Mouse (Mus musculus): ENCODE measurements around the gene Ntsr1. TPM values are rescaled to one million over a fixed set of nuclear protein-coding genes. Genes with fewer than 3 reads are reported as not detected.

The Ntsr1 gene
- polyA plus RNA-seq, 1 experiment from 2014 or later = 0.16 TPM

DNA sequence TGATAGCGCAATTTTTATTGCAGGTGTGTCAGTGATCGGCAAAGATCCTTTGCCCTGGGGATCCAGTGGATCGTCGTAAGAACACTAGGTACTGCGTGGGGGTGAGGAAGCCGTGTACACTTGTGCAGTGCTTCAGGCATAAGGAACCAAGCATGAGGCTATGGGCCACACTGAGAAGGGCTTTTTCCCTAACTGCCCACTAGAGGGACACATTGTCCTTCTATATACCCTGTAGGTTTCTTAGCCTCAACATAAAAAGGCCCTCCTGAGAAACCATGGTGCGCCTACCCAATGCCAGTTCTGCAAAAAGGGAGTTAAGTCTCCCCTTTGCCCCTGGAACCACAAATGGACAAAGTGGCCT lies 26.7 kb upstream of the Ntsr1 start:
- H3K27me3 ChIP-seq (replicated peaks; ENCODE audit: low read depth, poor library complexity, severe bottlenecking) = peaks cover 18% of the 10 kb centered on the region
- H3K4me3 ChIP-seq = no peak overlapping the region
- H3K9me3 ChIP-seq = no peaks in the 10 kb centered on the region
- H3K36me3 ChIP-seq (replicated peaks) = no peaks in the 10 kb centered on the region
- peak; percentile 49 for DNase-seq (ENCODE audit: low spot score)
- peaks cover 22% of the 10 kb centered on the region for H3K4me1 ChIP-seq
- WGBS = 40% methylated on average over 7 of the region's 7 CpGs
- no peak overlapping the region for H3K27ac ChIP-seq (replicated peaks)

DNA sequence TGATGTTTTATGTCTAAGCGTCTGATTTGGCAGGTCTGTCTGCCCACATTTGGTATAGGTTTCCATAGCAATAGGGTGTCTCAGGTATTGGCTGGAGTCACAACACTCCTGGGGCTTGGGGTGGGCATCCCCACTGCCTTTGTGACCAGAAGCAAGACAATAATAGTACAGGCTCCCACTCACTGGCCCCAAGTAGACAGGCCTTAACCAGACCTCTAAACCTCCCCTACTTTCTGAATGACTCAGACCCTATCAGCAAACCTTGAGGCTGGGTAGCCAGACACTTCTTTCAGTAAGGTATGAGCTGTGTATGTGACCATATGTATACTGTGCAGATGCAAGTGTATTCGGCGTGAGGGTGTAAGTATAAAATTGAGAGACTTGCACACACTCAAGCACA lies 24.9 kb upstream of the Ntsr1 start:
- WGBS = 93% methylated on average over 3 of the region's 3 CpGs
- peaks cover 22% of the 10 kb centered on the region for H3K4me1 ChIP-seq
- no peaks in the 10 kb centered on the region for H3K9me3 ChIP-seq
- H3K4me3 ChIP-seq = no peak overlapping the region
- peaks cover 18% of the 10 kb centered on the region for H3K27me3 ChIP-seq (replicated peaks; ENCODE audit: low read depth, poor library complexity, severe bottlenecking)
- H3K27ac ChIP-seq (replicated peaks) = no peak overlapping the region
- DNase-seq (ENCODE audit: low spot score) = no peak
- H3K36me3 ChIP-seq (replicated peaks) = no peaks in the 10 kb centered on the region

DNA sequence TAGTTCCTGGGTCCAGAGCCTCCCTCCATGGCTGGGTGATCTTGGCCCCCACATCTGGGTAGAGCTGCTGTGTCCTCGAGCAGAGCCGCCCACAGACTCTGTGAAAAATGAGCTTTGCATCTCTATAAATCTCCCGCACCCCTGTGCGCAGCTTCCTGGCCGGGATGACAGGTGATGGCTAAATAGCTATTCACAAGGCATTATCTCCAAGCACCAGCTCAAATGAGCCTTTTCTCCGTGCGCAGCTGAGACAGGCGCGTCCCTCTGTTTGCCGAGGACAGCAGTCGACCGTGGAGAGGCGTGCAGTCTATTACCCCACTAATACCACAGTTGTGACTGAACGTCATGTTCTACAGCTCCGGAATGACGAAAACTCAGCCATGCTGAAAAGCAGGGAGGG lies 17.5 kb upstream of the Ntsr1 start:
- H3K4me3 ChIP-seq = no peak overlapping the region
- peaks cover 21% of the 10 kb centered on the region for H3K4me1 ChIP-seq
- no peaks in the 10 kb centered on the region for H3K9me3 ChIP-seq
- no peak overlapping the region for H3K27ac ChIP-seq (replicated peaks)
- no peaks in the 10 kb centered on the region for H3K36me3 ChIP-seq (replicated peaks)
- 23% methylated on average over 16 of the region's 16 CpGs for WGBS
- DNase-seq (ENCODE audit: low spot score) = no peak
- H3K27me3 ChIP-seq (replicated peaks; ENCODE audit: low read depth, poor library complexity, severe bottlenecking) = peaks cover 59% of the 10 kb centered on the region

DNA sequence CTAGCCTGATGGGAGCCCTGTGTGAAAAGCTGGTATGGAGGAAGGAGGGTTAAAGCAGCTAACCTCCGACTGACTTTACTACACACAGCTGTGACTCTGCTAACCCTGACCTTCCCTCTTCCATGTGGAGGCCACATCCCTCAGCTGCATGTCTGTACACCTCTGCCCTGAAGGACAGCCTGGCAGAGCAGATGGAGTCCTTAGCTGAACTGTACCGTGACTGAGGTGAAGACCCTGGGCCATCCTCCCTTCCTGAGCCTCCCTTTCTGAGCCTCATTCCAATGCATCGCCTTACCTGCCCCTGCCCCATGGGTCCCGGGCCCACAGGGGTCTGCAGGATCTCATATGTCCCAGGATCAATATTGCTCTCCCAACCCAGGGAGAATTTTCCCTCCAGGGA lies 14.9 kb upstream of the Ntsr1 start:
- Histone ChIP-seq H3K27ac (replicated peaks) (no peak overlapping the region), H3K4me1 (peaks cover 21% of the 10 kb centered on the region), H3K27me3 (replicated peaks; ENCODE audit: low read depth, poor library complexity, severe bottlenecking) (peaks cover 84% of the 10 kb centered on the region), H3K9me3 (no peaks in the 10 kb centered on the region), H3K4me3 (no peak overlapping the region), H3K36me3 (replicated peaks) (no peaks in the 10 kb centered on the region)
- no peak for DNase-seq (ENCODE audit: low spot score)
- 40% methylated on average over 4 of the region's 4 CpGs for WGBS

DNA sequence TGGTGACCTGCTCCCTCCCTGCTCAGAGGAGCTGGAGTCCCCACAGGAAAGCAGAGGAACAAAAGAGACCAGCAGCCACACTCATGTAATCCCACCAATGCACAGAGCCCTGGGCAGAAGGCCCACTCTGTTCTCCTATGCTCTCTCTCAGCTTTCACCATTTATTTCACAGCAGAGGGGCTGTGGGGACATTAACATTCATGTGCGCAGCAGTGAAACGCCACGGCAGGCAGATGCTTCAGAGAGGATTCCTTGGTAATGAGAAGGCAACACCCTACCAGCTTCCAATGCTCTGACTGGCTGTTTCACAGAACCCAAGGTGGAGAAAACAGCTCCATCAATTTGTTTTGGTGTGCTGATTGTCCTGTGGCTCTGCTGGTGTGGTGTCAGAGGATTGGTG lies 14.5 kb upstream of the Ntsr1 start:
- Histone ChIP-seq H3K27ac (replicated peaks) (no peak overlapping the region), H3K27me3 (replicated peaks; ENCODE audit: low read depth, poor library complexity, severe bottlenecking) (peaks cover 88% of the 10 kb centered on the region), H3K36me3 (replicated peaks) (no peaks in the 10 kb centered on the region), H3K9me3 (no peaks in the 10 kb centered on the region), H3K4me3 (no peak overlapping the region), H3K4me1 (peaks cover 21% of the 10 kb centered on the region)
- DNase-seq (ENCODE audit: low spot score) = no peak
- WGBS = 56% methylated on average over 3 of the region's 3 CpGs

DNA sequence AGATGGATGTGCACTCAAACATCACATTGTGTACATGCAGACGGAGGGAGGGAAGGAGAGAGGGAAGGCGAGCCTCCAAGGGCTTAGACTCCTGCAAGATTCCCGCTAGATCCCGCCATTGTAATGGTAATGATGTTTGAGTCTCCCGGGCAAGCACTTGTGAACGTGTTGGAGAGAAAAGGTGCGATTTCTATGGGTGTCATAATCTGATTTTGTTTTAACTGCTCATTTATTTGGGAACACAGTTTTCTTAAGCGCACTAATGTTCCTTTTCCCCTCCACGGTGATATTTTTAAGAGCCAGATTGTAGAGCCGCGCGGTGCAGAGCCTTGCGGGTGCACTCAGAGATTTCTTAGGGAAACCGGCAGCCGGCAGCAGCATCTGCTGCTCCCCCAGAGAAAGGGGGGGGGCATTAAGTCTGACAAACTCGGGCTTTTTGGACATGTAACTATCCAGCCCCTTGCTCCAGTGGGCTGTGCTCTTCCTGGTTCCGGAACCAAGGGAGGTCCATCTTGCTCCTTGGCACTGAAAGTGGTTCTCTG lies 11.5 kb upstream of the Ntsr1 start:
- 12% methylated on average over 17 of the region's 17 CpGs for WGBS
- no peak for DNase-seq (ENCODE audit: low spot score)
- no peak overlapping the region; the same call in 1 of the 2 replicates for H3K4me3 ChIP-seq
- H3K9me3 ChIP-seq = no peaks in the 10 kb centered on the region
- peak overlapping the region; percentile 20; the same call in 1 of the 2 replicates for H3K27ac ChIP-seq (replicated peaks)
- no peaks in the 10 kb centered on the region for H3K36me3 ChIP-seq (replicated peaks)
- peaks cover 77% of the 10 kb centered on the region for H3K27me3 ChIP-seq (replicated peaks; ENCODE audit: low read depth, poor library complexity, severe bottlenecking)
- H3K4me1 ChIP-seq = peaks cover 10% of the 10 kb centered on the region

DNA sequence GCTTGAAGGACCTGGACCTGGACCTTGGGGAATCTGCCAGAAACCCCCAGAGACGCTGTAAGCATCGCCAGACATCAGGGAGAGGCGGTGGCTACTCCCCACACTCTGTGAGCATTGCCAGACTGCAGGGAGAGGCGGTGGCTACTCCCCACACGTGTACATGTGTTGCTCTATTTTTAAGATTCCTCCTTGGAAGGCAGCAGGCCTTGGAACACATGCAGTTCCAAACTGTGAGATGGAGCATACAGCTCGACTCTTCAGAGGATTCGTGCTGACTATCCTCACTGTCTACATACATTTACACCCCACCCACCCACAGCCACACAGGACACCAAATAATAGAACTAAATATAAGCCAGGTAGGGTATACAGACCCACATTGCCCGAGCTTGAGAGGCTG lies 3.9 kb upstream of the Ntsr1 start:
- Histone ChIP-seq H3K4me1 (peaks cover 28% of the 10 kb centered on the region), H3K27me3 (replicated peaks; ENCODE audit: low read depth, poor library complexity, severe bottlenecking) (peaks cover 64% of the 10 kb centered on the region), H3K9me3 (no peaks in the 10 kb centered on the region), H3K4me3 (no peak overlapping the region), H3K36me3 (replicated peaks) (no peaks in the 10 kb centered on the region), H3K27ac (replicated peaks) (no peak overlapping the region)
- 77% methylated on average over 8 of the region's 8 CpGs for WGBS
- DNase-seq (ENCODE audit: low spot score) = no peak

DNA sequence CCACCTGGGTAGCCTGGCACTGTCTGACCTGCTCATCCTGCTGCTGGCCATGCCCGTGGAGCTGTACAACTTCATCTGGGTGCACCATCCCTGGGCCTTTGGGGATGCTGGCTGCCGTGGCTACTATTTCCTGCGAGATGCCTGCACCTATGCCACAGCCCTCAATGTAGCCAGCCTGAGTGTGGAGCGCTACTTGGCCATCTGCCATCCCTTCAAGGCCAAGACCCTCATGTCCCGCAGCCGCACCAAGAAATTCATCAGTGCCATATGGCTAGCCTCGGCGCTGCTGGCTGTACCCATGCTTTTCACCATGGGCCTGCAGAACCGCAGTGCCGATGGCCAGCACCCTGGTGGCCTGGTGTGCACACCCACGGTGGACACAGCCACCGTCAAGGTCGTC lies 950 bp downstream of the Ntsr1 start:
- H3K9me3 ChIP-seq = no peaks in the 10 kb centered on the region
- H3K4me3 ChIP-seq = no peak overlapping the region
- peaks cover 35% of the 10 kb centered on the region for H3K4me1 ChIP-seq
- H3K27me3 ChIP-seq (replicated peaks; ENCODE audit: low read depth, poor library complexity, severe bottlenecking) = peaks cover 88% of the 10 kb centered on the region
- DNase-seq (ENCODE audit: low spot score) = no peak
- no peaks in the 10 kb centered on the region for H3K36me3 ChIP-seq (replicated peaks)
- 50% methylated on average over 13 of the region's 13 CpGs for WGBS
- H3K27ac ChIP-seq (replicated peaks) = no peak overlapping the region

DNA sequence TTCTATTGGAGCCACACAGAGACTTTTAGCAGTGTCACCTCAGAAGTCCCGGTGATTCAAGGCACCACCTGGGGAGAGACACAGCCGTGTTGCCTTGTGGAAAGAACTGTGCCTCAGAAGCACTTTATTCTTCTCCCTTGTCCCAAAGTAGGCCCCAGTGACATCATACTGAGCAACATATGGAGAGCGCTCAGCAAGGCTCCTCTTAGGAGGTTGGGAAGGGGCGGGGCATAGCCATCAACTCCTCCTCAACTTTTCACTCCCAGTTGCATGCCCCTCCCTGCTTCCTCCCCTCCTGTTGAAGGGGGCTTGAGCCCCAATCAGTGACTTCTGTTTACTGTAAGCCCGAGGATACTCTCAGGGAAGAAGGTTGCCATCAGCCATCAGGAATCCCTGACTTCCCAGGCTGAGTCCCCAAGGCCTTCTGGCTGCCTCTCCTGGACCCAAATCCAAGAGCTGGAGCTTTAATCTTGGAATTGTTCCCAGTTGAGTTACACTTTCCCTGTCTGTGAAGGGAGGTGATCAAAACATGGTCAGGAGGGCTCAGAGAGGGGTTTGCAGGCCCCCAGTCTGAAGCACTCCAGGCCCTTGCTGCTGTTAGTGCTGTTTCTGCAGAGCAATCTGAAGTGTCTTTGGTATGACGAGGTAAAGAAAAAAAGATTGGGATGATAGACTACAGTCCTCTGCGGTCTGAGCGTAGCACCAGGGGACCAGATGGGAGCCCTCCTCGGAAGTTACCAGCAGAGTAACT lies 1.6 kb downstream of the Ntsr1 start:
- WGBS = 39% methylated on average over 9 of the region's 9 CpGs
- H3K36me3 ChIP-seq (replicated peaks) = no peaks in the 10 kb centered on the region
- peaks cover 39% of the 10 kb centered on the region for H3K4me1 ChIP-seq
- H3K9me3 ChIP-seq = no peaks in the 10 kb centered on the region
- no peak overlapping the region for H3K4me3 ChIP-seq
- no peak overlapping the region for H3K27ac ChIP-seq (replicated peaks)
- H3K27me3 ChIP-seq (replicated peaks; ENCODE audit: low read depth, poor library complexity, severe bottlenecking) = peaks cover 90% of the 10 kb centered on the region
- DNase-seq (ENCODE audit: low spot score) = no peak

DNA sequence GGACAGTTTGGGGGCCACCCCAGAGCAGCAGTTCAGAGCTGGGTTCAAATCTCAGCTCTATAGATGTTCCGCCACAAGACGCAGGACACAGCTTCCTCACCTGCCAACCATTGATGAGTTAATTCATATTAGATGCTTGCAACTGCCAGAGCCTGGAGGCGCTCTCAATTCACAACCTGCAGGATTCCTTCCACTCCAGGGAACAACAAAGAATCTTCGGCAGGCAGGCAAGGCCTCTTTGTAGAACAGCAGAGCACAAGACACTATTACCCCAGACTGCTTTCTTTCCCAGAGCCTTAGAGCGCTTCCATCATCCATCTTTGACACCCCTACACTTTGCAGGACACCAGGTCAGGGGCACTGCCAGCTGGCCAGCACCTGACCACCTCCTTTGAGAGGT lies 6.5 kb downstream of the Ntsr1 start:
- H3K27me3 ChIP-seq (replicated peaks; ENCODE audit: low read depth, poor library complexity, severe bottlenecking) = peaks cover 74% of the 10 kb centered on the region
- no peak for DNase-seq (ENCODE audit: low spot score)
- no peaks in the 10 kb centered on the region for H3K9me3 ChIP-seq
- H3K4me3 ChIP-seq = no peak overlapping the region
- H3K36me3 ChIP-seq (replicated peaks) = no peaks in the 10 kb centered on the region
- H3K4me1 ChIP-seq = peaks cover 28% of the 10 kb centered on the region
- H3K27ac ChIP-seq (replicated peaks) = no peak overlapping the region
- 60% methylated on average over 5 of the region's 5 CpGs for WGBS

DNA sequence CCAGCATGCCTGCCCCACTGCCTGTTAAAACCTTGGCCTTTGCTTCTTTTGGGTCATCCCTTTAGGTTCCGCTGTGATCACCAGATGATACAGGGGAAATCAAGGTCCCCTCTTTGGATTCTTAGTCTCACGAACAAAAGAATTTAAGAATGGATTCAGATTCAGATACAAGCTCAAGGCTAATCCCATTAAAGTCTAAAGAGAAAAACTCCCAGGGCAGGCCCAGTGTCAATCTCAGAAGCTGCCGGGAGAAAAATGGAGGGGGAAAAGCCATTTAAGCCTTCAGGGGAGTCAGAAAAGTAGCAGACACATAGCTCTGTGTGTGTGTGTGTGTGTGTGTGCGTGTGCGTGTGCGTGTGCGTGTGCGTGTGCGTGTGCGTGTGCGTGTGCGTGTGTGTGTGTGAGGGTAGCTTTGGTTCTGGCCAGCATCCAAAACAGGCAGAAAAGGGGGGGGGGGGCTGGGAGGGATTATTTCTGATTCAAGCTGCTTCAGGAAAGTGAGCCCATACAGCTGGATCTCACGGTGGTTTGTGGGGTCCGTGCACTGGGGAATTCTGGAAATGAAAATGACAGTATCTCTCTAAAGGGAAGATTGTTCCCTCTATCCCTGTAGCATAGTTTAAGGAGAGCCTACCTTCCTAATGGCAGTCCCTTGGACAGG lies 8.8 kb downstream of the Ntsr1 start:
- 71% methylated on average over 14 of the region's 14 CpGs for WGBS
- no peaks in the 10 kb centered on the region for H3K36me3 ChIP-seq (replicated peaks)
- no peak overlapping the region for H3K4me3 ChIP-seq
- peaks cover 47% of the 10 kb centered on the region for H3K4me1 ChIP-seq
- H3K27me3 ChIP-seq (replicated peaks; ENCODE audit: low read depth, poor library complexity, severe bottlenecking) = peaks cover 73% of the 10 kb centered on the region
- no peak overlapping the region for H3K27ac ChIP-seq (replicated peaks)
- no peaks in the 10 kb centered on the region for H3K9me3 ChIP-seq
- DNase-seq (ENCODE audit: low spot score) = no peak

DNA sequence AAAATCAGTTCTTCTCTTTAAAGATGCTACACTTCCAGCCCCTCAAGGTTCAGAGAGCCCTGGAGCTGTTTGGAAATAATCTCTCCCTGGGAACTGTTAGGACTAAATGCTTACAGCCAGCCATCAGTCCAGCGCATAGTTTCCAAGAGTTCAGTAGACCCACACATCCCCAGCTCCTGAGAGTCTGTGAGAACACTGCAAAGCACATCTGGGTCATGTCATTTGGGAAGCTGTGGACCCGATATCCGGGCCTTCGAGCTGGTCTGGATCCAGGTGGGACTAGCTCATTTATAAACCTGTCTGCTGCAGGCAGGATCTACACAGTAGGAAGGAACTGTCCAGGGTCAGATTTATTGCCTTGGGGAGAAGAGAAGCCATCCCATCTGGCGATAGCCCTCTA lies 11.1 kb downstream of the Ntsr1 start:
- peaks cover 74% of the 10 kb centered on the region for H3K27me3 ChIP-seq (replicated peaks; ENCODE audit: low read depth, poor library complexity, severe bottlenecking)
- DNase-seq (ENCODE audit: low spot score) = no peak
- peaks cover 56% of the 10 kb centered on the region for H3K4me1 ChIP-seq
- 78% methylated on average over 5 of the region's 5 CpGs for WGBS
- H3K27ac ChIP-seq (replicated peaks) = no peak overlapping the region
- no peaks in the 10 kb centered on the region for H3K9me3 ChIP-seq
- H3K36me3 ChIP-seq (replicated peaks) = no peaks in the 10 kb centered on the region
- H3K4me3 ChIP-seq = no peak overlapping the region
